Comparison of ENCODE assay signal across 8 mouse cellular contexts in genomic region chr4:102511511-102511910, GRCm38 (mm10).
DNase-seq lines count a peak whose midpoint lies in the region; ATAC-seq and TF ChIP-seq lines count a peak whose summit lies in the region.

No protein-coding gene starts in this region.

- H3K27ac ChIP-seq in hindbrain, embryonic 13.5 days: peak overlapping the region; percentile 82
- peak overlapping the region; percentile 83 for H3K27ac ChIP-seq in lung, postnatal 0 days (ENCODE audit: low read length)

- H3K4me3 ChIP-seq in hindbrain, embryonic 13.5 days: peak overlapping the region; percentile 14
- peak overlapping the region; percentile 26; the same call in 1 of the 2 replicates for H3K4me3 ChIP-seq in lung, postnatal 0 days (ENCODE audit: low read depth, low read length)

- H3K9me3 ChIP-seq in hindbrain, embryonic 13.5 days: no peaks in the 10 kb centered on the region
- no peaks in the 10 kb centered on the region for H3K9me3 ChIP-seq in lung, postnatal 0 days (ENCODE audit: low read length)

- 13% methylated on average over 11 of the region's 11 CpGs for WGBS in hindbrain, embryonic 13.5 days
- 3% methylated on average over 11 of the region's 11 CpGs for WGBS in lung, postnatal 0 days

- TF ChIP-seq EP300 in lung, postnatal 0 days (IDR thresholded peaks at IDR 0.05): no peak

- H3K4me1 ChIP-seq in hindbrain, embryonic 13.5 days (replicated peaks): peaks cover 21% of the 10 kb centered on the region
- peaks cover 11% of the 10 kb centered on the region for H3K4me1 ChIP-seq in lung, postnatal 0 days (ENCODE audit: insufficient read depth, low read depth, low read length)

- H3K36me3 ChIP-seq in hindbrain, embryonic 13.5 days: no peaks in the 10 kb centered on the region
- no peaks in the 10 kb centered on the region for H3K36me3 ChIP-seq in lung, postnatal 0 days (ENCODE audit: insufficient read depth, low read length)

- peak overlapping the region; percentile 59 for H3K9ac ChIP-seq in hindbrain, embryonic 13.5 days
- peak overlapping the region; percentile 41 for H3K9ac ChIP-seq in lung, postnatal 0 days (replicated peaks; ENCODE audit: low read depth)

- no peak for TF ChIP-seq CTCF in brain, embryonic 14.5 days (IDR thresholded peaks at IDR 0.05; ENCODE audit: borderline replicate concordance, extremely low read depth, insufficient read depth, insufficient read length)
- TF ChIP-seq CTCF in lung, postnatal 0 days (IDR thresholded peaks at IDR 0.05): 0 out of 2 replicates have a peak, but pooled peaks have one; percentile 3

- no peak for TF ChIP-seq POLR2A in brain, embryonic 14.5 days (IDR thresholded peaks at IDR 0.05; ENCODE audit: borderline replicate concordance, extremely low read depth, insufficient read depth, insufficient read length, poor library complexity, severe bottlenecking)

- 0 out of 2 replicates have a peak, but pooled peaks have one; percentile 59 for ATAC-seq in hindbrain, embryonic 13.5 days (ENCODE audit: low FRiP score)
- ATAC-seq in lung, postnatal 0 days: peak; percentile 65

- peak; percentile 66 for DNase-seq in 3T3-L1 (ENCODE audit: low read depth, low spot score)
- peak; percentile 63 for DNase-seq in brain, embryonic 14.5 days (ENCODE audit: low read depth)
- peak; percentile 80 for DNase-seq in gastrocnemius, adult 18-20 months (ENCODE audit: low spot score)
- DNase-seq in left cerebral cortex, adult 18-20 months (ENCODE audit: low spot score in 2 of 2): peak; percentile 58 to 73
- peak; percentile 51 for DNase-seq in lung, postnatal 0 days (ENCODE audit: low spot score)
- DNase-seq in right cerebral cortex, postnatal 25 days: peak; percentile 55
- DNase-seq in cerebellum, adult 9-10 months: no peak

- peak overlapping the region; percentile 46 for H3K4me2 ChIP-seq in hindbrain, embryonic 13.5 days
- peak overlapping the region; percentile 52 for H3K4me2 ChIP-seq in lung, postnatal 0 days (replicated peaks; ENCODE audit: low read depth, low read length)

- H3K27me3 ChIP-seq in hindbrain, embryonic 13.5 days: peaks cover 5% of the 10 kb centered on the region; the same call in 1 of the 2 replicates
- H3K27me3 ChIP-seq in lung, postnatal 0 days (replicated peaks; ENCODE audit: insufficient read depth, low read length): no peaks in the 10 kb centered on the region
